Mouse (Mus musculus): ENCODE results near the gene Hist1h4a.

DNA sequence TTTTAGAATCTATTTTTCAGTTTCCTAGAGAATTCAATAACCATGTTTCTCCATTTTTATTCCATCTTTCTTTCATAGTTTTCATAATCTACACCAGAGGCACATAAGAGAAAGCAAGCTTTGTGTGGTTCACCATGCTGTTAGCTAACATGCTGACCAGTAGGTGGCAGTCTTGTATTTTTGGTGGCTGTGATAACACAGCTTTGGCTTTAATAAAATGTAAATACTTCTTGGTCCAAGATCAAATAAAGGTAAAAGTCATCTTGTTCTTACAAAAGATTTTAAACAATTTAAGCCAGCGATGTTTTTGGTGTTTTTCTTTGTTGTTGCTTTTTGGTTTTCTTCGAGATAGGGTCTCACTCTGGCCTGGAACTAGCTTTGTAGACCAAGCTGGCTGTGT, 31.5 kb upstream of the Hist1h4a start:
- no peak for TF ChIP-seq POLR2A (IDR thresholded peaks at IDR 0.05; ENCODE audit: low read depth, low read length)
- 0 out of 2 replicates have a peak, but pooled peaks have one; percentile 18 for TF ChIP-seq CTCF (conservative IDR thresholded peaks at IDR 0.05; ENCODE audit: insufficient read depth, insufficient read length, low read depth, low read length)
